Mouse (Mus musculus) midbrain, postnatal 0 days (tissue): ENCODE measurements around the gene Wwox. TPM values are rescaled to one million over a fixed set of nuclear protein-coding genes. Genes with fewer than 3 reads are reported as not detected.

Experiments used
- ATAC-seq: fragments of 200-750 bp; cut with Nextera tagmentation; 2 replicates; pipeline ENCODE4 v1.8.0; 2017; ENCODE audit warnings: moderate number of reproducible peaks, mild to moderate bottlenecking, moderate TSS enrichment, moderate library complexity; ENCODE audit not compliant: low FRiP score
- DNase-seq: peaks from one replicate; pipeline ENCODE4 v3.0.0-alpha.2; 2015; ENCODE audit warnings: low spot score
- H3K27ac ChIP-seq: fragments of 300-500 bp; sonication (generic); 2 replicates; pipeline ENCODE4 v1.5.1; 2014; ENCODE audit warnings: low read depth, mild to moderate bottlenecking, low read length, mixed read lengths
- H3K27me3 ChIP-seq: fragments of 300-500 bp; sonication (generic); 2 replicates; pipeline ENCODE4 v1.6.1; 2014; ENCODE audit warnings: low read length, control low read depth, mixed read lengths; ENCODE audit not compliant: insufficient read depth
- H3K36me3 ChIP-seq: fragments of 300-500 bp; sonication (generic); 2 replicates; pipeline ENCODE4 v1.6.1; 2014; ENCODE audit warnings: low read length, control low read depth, mixed read lengths; ENCODE audit not compliant: insufficient read depth
- H3K4me1 ChIP-seq: fragments of 300-500 bp; sonication (generic); 2 replicates; pipeline ENCODE4 v1.6.1; 2014; ENCODE audit warnings: mild to moderate bottlenecking, control low read depth, antibody characterized with exemption, low read length, mixed read lengths; ENCODE audit not compliant: insufficient read depth
- H3K4me2 ChIP-seq: fragments of 300-500 bp; sonication (generic); 2 replicates; pipeline ENCODE4 v1.6.1; 2014; ENCODE audit warnings: low read depth, mild to moderate bottlenecking, low read length, mixed read lengths; ENCODE audit not compliant: poor library complexity, severe bottlenecking
- H3K4me3 ChIP-seq: fragments of 300-500 bp; sonication (generic); 2 replicates; pipeline ENCODE4 v1.5.1; 2014; ENCODE audit warnings: low read depth, mild to moderate bottlenecking, low read length, moderate library complexity
- H3K9ac ChIP-seq: fragments of 300-500 bp; sonication (generic); replicated peaks from 2 replicates; pipeline ENCODE4 v1.6.1; 2014; ENCODE audit warnings: mild to moderate bottlenecking, low read length, moderate library complexity, mixed read lengths; ENCODE audit not compliant: poor library complexity, severe bottlenecking
- H3K9me3 ChIP-seq: fragments of 300-500 bp; sonication (generic); 2 replicates; pipeline ENCODE4 v1.6.1; 2016; ENCODE audit warnings: low read length, control low read depth
- CTCF ChIP-seq: IDR thresholded peaks from 2 replicates; pipeline ENCODE4 v1.5.1; 2016; ENCODE audit warnings: antibody characterized with exemption, mild to moderate bottlenecking
- WGBS: fragments of 180-500 bp; shearing (Covaris S2); extraction: QIAGEN DNeasy Blood & Tissue Kit; methylation state at CpG from one replicate; pipeline ENCODE4 v1.1.7; 2014; 5-methylcytosine and 5-hydroxymethylcytosine counted together
- polyA plus RNA-seq: library from polyadenylated mRNA; unstranded; fragments of >200 nt; fragmentation: Nextera tagmentation; extraction: Ambion mirVana; gene quantifications from 2 replicates; pipeline ENCODE4 v1.2.1, GENCODE M21; 2015
- total RNA-seq: library from RNA; depleted of rRNA; stranded (reverse); fragments of >200 nt; gene quantifications from 2 replicates; pipeline ENCODE4 v1.2.3, GENCODE M21; 2014

Wwox gene
- total and polyA plus RNA-seq, 2 experiments from 2014 or later, result 15.4 to 17.2 TPM

- ATAC-seq (no peak), DNase-seq (no peak)
- Histone ChIP-seq H3K36me3 (no peaks in the 10 kb centered on the region), H3K9ac (no peak overlapping the region), H3K9me3 (no peaks in the 10 kb centered on the region), H3K27me3 (no peaks in the 10 kb centered on the region), H3K4me3 (no peak overlapping the region), H3K4me2 (no peak overlapping the region), H3K4me1 (no peaks in the 10 kb centered on the region), H3K27ac (no peak overlapping the region)
- WGBS, result 69% methylated on average over 10 of the region's 10 CpGs
- no peak for TF ChIP-seq CTCF
Measured at GRCm38 (mm10) chr8:114777271-114777980, 338.0 kb downstream of the Wwox start.

GRCm38 (mm10) chr8:114779002-114779401 is 339.5 kb downstream of the Wwox start:
- TF ChIP-seq CTCF, result no peak
- no peak overlapping the region for H3K9ac ChIP-seq
- no peaks in the 10 kb centered on the region for H3K4me1 ChIP-seq

GRCm38 (mm10) chr8:114783321-114783720 is 343.9 kb downstream of the Wwox start:
- Histone ChIP-seq H3K9me3 (no peaks in the 10 kb centered on the region), H3K36me3 (no peaks in the 10 kb centered on the region), H3K27me3 (no peaks in the 10 kb centered on the region), H3K4me2 (no peak overlapping the region), H3K27ac (no peak overlapping the region), H3K4me1 (no peaks in the 10 kb centered on the region), H3K4me3 (no peak overlapping the region), H3K9ac (no peak overlapping the region)
- WGBS, result 81% methylated on average over 8 of the region's 8 CpGs
- no peak for TF ChIP-seq CTCF
- DNase-seq (no peak), ATAC-seq (no peak)

More at GRCm38 (mm10) chr8:114779002-114779401, 339.5 kb downstream of the Wwox start:
- 80% methylated on average over 9 of the region's 9 CpGs for WGBS
- no peak overlapping the region for H3K4me2 ChIP-seq
- no peaks in the 10 kb centered on the region for H3K27me3 ChIP-seq
- DNase-seq, result no peak
- no peaks in the 10 kb centered on the region for H3K36me3 ChIP-seq
- no peaks in the 10 kb centered on the region for H3K9me3 ChIP-seq
- no peak overlapping the region for H3K4me3 ChIP-seq
- no peak overlapping the region for H3K27ac ChIP-seq
- no peak for ATAC-seq

- WGBS, result 85% methylated on average over 11 of the region's 11 CpGs
- TF ChIP-seq CTCF, result no peak
- Histone ChIP-seq H3K4me3 (no peak overlapping the region), H3K9ac (no peak overlapping the region), H3K4me1 (no peaks in the 10 kb centered on the region), H3K27ac (no peak overlapping the region), H3K27me3 (no peaks in the 10 kb centered on the region), H3K36me3 (no peaks in the 10 kb centered on the region), H3K4me2 (no peak overlapping the region), H3K9me3 (no peaks in the 10 kb centered on the region)
- ATAC-seq (no peak), DNase-seq (no peak)
Measured at GRCm38 (mm10) chr8:114785834-114786233, 346.4 kb downstream of the Wwox start.

- Histone ChIP-seq H3K36me3 (no peaks in the 10 kb centered on the region), H3K9ac (no peak overlapping the region), H3K27ac (no peak overlapping the region), H3K4me3 (no peak overlapping the region), H3K4me2 (no peak overlapping the region), H3K9me3 (no peaks in the 10 kb centered on the region), H3K4me1 (no peaks in the 10 kb centered on the region), H3K27me3 (no peaks in the 10 kb centered on the region)
- WGBS, result 90% methylated on average over 7 of the region's 7 CpGs
- no peak for TF ChIP-seq CTCF
- ATAC-seq (no peak), DNase-seq (no peak)
Measured at GRCm38 (mm10) chr8:114789616-114790015, 350.2 kb downstream of the Wwox start.

- no peak overlapping the region for H3K27ac ChIP-seq
- TF ChIP-seq CTCF, result no peak
- no peaks in the 10 kb centered on the region for H3K4me1 ChIP-seq
- no peak overlapping the region for H3K4me2 ChIP-seq
- WGBS, result 86% methylated on average over 7 of the region's 7 CpGs
- H3K9ac ChIP-seq, result no peak overlapping the region
- H3K27me3 ChIP-seq, result no peaks in the 10 kb centered on the region
- no peak overlapping the region for H3K4me3 ChIP-seq
- ATAC-seq (no peak), DNase-seq (no peak)
- H3K9me3 ChIP-seq, result no peaks in the 10 kb centered on the region
- no peaks in the 10 kb centered on the region for H3K36me3 ChIP-seq
Measured at GRCm38 (mm10) chr8:114790754-114791153, 351.3 kb downstream of the Wwox start.
